Mouse (Mus musculus) yolk sac, embryonic 10.5 days (tissue): ENCODE results near the gene Mvd.

ENCODE experiments used
- DNase-seq: peaks from one replicate; pipeline ENCODE4 v3.0.0-alpha.2; 2017; ENCODE audit warnings: low spot score

Gene Mvd

DNA sequence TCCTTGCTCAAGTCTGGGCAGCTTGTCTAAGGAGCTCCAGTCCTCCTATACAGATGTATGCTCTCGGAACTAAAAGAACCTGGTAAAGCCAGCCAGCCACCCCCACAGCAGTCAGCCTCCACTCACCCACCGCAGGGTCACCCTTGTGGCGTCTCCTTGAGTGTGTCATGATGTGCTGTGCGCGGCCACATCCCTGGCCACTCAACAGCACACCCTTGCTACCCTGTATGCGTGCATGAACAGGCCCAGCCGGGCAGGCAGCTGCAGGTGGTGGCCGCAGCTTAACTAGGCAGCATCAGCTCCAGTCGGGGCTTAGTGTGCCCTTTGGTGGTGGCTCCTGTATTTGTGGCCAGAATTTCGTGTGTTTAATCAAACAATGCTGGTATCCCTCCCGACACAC is 13.9 kb upstream of the Mvd start:
- no peak for DNase-seq

DNA sequence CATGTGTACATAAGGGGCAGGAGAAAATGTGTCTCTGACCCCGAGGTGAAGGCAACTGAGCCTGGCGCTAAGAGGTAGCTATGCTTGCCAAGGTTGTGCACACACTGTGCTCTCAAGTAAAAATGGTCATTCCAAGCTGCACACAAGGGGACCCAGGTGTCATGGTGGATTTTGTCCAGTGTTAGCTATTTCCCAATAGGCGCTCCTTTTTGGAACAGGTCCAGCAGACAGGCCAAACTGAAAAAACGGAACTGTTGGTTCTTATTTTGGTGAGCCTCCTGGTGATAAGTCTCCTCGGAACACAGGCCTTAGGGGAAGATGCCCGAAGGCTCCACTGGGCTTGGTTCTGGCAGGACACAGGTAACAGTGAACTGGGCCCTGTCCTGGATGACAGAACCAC is 11.2 kb upstream of the Mvd start:
- DNase-seq, result no peak

GRCm38 (mm10) chr8:122452154-122452553 is 8.9 kb upstream of the Mvd start:
- no peak for DNase-seq

DNA sequence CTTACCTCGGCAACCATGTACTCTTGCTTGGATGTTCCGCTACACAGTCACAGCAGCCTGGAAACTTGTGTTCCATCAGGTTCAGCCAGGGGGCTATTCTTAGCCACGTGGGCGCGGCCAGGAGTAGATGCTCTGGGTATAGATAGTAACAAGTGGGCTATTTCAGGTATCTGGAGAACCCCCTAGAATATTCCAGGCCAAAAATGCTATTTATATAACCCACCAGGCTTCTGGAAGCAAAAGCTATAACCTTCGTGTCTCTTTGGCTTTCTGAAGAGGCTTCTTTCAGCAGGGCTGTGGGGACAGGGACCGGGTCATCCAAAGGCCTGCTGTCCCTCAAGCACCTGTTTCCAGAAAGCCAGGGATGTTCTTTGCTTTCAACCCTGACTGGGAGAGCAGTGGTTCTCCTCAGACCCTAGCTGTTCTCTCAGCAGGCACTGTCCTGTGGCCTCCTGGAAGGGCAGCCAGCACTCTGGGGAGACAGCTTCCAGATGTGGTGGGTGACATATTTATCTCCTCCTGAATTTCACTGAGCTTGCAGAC is 8.0 kb upstream of the Mvd start:
- DNase-seq, result no peak

DNA sequence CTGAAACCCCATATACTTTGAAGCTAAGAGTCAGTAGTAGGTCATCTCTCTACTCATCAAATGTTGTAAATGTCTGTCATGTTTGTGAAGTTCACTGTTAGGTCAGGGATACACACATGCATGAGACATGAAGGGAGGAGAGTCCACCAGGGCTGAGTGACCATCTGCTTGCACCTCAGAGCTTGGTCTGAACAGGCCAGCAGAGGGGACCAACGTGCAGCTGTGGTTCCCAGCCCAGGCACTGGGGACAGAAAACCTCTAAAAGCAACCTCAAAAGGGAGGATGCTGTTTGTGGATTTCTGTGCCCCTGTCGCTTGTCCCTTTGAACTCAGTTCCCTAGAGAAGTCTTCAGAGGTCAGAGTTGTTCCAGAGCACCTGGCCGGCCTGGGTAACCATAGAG is 2.0 kb upstream of the Mvd start:
- DNase-seq, result no peak

DNA sequence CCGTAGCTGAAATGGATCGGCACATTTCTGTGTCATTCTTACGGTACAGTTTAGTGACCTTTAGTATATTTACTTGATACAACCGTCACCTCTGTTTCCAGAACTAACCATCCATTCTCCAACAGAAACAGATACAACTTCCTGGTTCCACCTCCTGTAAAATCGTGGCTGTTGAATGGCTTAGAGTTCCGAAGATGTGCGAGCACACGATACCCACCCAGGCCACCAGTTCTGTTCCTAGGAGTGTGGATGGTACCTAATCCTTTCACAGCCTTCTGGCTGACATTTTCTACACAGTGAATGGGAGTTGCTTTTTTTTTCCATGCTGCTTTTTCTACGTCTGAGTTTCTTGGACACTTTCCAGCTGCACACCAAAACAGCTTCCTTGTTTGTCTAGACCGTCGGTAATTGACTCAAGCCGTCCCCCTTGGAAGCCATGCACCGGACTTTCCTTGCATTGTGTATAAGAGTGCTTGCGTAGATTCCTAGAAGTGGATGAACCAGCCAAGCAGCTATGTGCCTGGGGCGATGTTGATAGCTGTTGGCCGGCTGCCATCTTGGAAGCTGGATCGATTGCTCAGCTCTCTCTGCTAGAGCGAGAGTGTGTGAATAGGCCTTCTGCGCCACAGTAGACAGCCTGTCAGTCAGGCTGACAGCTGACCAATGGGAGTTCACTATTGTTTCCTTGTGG is 981 bp upstream of the Mvd start:
- DNase-seq, result peak; percentile 75

DNA sequence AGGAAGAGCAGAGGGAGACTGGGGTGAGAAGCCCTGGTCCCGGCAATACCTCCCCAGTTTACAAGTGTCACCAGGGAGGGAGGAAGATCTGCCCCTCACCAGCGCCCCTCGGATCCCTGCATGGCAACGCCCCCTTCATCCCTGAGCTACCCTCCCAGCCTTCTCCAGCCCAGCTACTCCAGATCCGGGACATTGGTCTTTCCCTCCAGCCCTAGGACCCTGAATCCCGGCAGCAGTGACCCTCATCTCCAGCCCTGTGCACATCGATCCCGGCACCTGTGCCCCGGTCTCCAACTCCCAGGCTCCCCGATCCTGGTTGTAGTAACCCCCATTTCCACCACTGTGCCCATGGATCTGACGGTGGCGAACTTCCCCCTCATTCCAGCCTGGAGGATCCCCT is 441 bp downstream of the Mvd start:
- DNase-seq, result no peak

DNA sequence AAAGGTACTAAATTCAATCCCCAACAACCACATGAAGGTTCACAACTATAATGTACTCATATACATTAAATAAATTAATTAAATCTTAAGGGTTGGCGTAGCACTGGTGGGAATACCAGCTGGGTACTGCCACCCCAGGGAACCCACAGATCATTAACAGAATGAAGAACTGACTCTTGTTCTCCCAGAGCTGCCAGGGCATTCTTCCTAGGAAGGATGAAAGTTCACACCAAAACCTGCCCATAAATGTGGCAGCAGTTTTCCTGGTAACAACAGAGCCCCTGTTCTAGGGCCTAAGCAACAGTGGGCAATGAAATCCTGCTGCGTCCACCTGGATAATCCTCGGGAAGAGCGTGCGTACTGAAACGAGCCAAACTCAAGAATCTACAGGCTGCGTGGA is 866 bp downstream of the Mvd start:
- DNase-seq, result no peak

DNA sequence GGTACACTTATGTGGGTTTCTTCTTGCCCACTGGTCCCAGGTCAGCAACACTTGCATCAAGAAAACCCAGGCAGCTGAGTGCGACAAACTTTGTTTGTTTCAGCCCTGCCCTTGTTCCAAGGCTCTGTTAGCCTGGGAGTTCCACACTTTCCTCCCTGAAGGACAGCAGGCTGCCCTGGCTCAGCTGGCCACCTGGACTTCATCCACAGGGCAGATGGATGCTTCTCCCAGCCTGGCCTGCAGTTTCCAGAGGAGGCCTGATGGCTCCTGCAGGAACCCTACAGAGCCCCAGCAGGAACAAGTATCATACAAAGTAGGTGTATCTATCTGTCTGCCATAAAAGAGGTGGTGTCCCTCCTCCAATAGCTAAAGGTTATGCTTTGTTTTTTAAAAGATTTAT is 1.9 kb downstream of the Mvd start:
- no peak for DNase-seq

DNA sequence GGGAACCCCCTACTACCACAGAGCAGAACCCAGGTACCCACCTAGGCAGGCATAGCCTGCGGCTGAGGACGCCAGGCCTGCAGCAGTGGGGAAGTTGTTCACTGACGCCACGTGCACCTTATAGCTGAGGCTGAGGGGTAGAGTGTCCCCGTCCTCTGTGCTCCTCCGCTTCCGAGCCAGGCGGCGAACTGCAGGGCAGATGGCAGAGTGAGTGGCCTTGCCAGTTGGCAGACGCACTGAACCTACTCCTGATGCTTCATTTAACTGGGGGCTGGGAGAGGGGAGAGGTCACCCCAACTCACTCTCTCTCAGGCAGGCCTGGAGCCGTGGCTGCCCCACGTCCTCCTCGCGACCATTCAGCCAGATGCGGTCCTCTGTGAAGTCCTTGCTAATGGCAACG is 3.9 kb downstream of the Mvd start:
- no peak for DNase-seq

DNA sequence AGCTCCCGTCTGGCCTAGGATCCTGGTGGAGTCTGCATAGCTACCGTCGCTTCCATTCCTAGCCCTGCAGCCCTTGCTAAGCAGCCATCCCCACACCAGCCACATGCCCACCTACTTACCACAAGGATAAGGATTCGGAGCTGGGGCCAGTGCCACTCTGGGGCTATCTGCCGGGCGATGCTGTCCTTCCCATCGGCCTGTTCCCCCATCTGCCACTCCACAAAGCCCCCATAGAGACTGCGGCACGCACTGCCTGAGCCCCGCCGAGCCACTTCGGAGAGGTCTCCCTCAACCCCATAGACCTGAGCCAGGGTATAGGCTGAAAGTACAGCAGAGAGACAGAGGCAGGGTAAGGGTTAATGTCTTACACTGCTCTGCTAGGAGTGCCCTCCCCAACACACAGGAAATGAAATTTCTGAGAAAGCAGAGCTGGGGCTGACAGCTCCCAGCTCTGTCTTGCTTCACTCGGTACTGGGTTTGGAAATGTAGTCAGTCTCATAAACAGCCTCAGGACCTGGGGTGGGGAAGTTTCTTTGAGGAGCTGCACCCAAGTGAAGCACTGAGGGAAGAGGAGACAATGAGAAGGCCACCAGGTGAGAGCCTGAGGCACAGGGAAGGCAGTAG is 5.4 kb downstream of the Mvd start:
- no peak for DNase-seq

- DNase-seq, result no peak
Observed at GRCm38 (mm10) chr8:122436586-122437125, 6.6 kb downstream of the Mvd start.

- no peak for DNase-seq
Observed at GRCm38 (mm10) chr8:122436146-122436545, 7.1 kb downstream of the Mvd start.

DNA sequence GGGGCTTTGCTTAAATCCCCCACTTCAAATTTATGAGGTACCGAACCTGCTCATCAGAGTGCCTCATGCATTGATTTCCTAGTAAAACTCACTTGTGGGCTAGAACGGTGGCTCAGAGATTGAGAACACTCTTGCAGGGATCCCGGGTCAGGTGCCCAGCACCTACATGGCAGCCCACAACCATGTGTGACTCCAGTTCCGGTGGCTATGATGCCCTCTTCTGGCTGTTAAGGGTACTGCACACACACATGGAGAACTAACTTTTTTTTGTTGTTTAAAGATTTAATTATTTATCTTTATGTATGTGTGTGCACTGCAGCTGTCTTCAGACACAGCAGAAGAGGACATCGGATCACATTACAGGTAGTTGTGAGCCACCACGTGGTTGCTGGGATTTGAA is 7.8 kb downstream of the Mvd start:
- DNase-seq, result no peak

DNA sequence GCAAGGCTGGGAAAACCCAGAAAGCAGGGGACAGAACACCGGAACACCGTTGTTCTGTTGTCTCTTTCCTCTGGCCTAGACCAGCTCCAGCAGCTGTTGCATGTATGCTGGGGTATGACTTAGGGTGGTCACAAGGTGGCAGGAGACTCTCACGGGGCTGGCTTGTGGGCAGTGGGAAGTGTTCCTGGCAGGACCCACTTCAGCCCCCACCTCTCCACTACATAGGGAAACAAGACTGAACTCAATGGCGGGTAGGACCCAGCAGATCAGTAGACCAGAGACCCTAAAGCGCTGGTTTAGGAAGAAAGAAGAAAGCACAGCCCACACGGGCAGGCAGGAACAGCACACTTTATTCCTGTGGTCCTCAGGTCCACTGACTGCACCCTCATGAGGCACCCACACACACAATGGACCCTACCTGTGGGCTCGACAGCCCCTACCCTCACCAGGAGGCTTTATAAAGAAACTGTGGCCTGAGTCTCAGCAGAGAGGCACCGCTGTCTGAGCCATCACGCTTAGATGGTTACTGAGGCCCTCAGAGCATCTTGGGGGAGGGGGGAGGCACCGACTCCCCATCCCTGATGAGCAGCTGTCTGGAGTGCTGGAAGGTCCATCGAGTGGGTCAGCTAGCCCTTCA is 9.8 kb downstream of the Mvd start:
- no peak for DNase-seq

DNA sequence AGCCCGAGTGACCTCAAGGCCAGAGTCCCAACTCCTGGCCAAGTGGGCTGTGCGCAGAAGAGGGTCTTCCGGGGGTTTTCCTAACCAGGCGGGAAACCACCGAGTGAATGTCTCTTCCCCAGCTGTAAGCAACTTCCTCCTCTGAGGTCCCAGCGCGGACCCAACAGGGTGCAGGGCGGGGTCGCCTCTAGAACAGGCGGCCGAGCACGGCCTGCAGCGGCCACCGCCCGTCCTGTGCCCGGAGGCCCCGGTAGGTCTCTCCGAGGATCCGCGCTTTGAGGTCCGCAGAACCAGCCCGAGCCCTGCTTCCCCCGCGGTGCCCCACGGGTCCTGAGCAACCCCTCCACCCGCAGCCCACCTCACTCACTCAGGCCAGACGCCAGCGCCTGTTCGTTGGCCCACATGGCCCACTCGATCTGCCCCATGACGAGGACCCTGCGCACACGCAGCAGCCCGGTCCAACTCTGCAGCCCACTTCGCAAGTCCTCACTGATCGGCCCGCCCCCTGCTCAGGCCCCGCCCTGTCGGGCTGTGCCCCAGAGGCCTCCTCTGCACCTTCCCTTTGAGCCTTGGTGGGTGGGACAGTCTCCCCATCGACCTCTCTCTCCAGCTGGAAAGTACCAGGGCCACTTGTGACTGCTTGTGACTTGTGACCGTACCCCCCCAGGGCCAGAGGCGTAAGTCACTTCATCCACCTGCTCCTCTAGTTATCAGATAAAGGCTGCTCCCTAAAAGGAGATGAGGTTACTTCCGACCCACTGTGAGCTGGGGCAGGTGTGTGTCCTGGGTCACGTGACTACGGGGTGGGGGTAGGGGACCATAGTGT is 10.6 kb downstream of the Mvd start, which contains the start of gene Cyba:
TSS of gene Cyba (minus strand) at position 488 of the 826 bp plus-strand sequence.
- DNase-seq, result peak; percentile 87

GRCm38 (mm10) chr8:122431694-122432442 is 11.4 kb downstream of the Mvd start:
- peak; percentile 59 for DNase-seq

DNA sequence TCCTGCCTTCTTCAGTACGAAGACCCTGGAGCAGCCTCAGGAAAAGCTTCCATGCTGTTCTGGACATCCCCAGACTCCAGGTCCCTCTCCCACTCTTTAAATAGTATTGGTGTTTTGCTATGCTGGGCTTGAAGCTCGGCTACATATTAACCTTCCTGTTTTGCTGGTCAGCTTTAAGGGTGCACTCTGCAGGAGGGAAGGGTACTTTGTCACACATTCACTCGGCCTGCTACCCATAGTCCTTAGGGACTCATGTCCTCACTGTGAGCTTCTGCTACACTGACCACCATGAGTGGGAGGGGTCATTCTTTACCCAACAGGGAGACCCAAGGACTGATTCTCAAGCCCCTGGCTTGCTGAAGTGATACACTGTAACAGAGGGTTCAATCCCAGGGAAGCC is 12.6 kb downstream of the Mvd start:
- peak; percentile 72 for DNase-seq

DNA sequence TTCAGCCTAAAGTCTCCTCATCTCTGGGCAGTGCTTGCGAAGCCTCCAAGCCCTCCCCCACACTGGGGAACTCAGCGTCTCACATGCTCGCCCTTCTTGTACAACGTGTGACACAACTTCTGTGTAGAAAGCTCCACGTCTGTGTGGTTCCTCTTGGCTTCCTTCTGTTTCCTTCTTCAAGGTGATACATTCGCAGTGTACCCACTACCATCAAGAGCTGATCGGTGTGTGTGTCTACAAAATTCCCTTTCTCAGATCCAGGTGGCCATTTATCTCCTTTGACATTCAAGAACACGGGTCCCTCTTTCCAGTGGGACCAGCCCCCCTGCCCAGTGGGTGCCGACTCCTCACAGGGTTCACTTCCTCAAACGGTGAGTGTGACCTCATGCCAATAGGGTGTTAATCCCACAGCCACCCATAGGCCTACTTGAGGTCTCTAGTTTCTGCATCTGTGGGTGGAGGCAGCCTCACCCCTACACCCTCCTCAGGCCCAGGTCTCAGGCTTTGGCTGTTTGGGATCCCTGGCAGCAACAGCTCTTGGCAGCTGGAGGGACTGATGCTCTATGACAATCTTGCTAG is 13.1 kb downstream of the Mvd start:
- no peak for DNase-seq

- no peak for DNase-seq
Observed at GRCm38 (mm10) chr8:122428163-122428562, 15.1 kb downstream of the Mvd start.

DNA sequence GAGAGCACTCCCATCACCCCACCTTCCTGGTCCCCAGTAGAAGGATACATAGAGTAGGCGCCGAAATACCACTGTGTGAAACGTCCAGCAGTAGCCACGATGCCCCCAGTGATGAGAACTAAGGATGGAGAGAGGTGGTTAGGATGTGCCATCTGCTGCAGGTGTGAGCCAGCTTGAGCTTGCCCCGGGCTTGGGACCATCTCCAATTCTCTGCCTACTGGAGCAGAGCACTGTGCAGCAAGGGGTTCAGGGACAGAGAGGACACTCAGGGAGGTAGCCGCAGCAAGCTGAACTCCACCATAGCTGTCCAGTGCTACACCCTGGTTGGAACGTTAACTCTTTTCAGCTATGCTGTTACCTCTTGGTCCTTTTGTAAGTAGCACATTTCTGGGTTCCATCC is 15.6 kb downstream of the Mvd start:
- no peak for DNase-seq
